Mouse (Mus musculus) kidney, adult 2 months (tissue): ENCODE measurements at regions not wholly inside any gene's neighbourhood (a gene's known extent, or its start where the extent isn't known, plus 50 kb on each side); places are given as distances from the start of the nearest gene placed in this dataset.

Source experiments
- DNase-seq: peaks from one replicate; pipeline ENCODE4 v3.0.0; 2021
- H3K27ac ChIP-seq: fragments of 200-500 bp; 2 replicates; pipeline ENCODE4 v1.5.1; 2012; ENCODE audit warnings: low read depth, low read length, control low read depth, inconsistent platforms; ENCODE audit not compliant: insufficient read depth
- H3K27me3 ChIP-seq: fragments of 200-500 bp; replicated peaks from 2 replicates; pipeline ENCODE4 v1.6.1; 2012; ENCODE audit warnings: mild to moderate bottlenecking, moderate library complexity, low read length, inconsistent platforms; ENCODE audit not compliant: control insufficient read depth, insufficient read depth
- H3K36me3 ChIP-seq: fragments of 200-500 bp; 2 replicates; pipeline ENCODE4 v1.6.1; 2012; ENCODE audit warnings: mild to moderate bottlenecking, moderate library complexity, low read length, inconsistent platforms; ENCODE audit not compliant: control insufficient read depth, insufficient read depth
- H3K4me1 ChIP-seq: fragments of 200-500 bp; 2 replicates; pipeline ENCODE4 v1.6.1; 2011; ENCODE audit warnings: low read length; ENCODE audit not compliant: control insufficient read depth, insufficient read depth
- H3K4me3 ChIP-seq: fragments of 200-500 bp; 2 replicates; pipeline ENCODE4 v1.5.1; 2011; ENCODE audit warnings: mild to moderate bottlenecking, low read depth, low read length, control low read depth; ENCODE audit not compliant: insufficient read depth
- CTCF ChIP-seq: fragments of 200-500 bp; conservative IDR thresholded peaks from 2 replicates; pipeline ENCODE4 v1.5.1; 2011; ENCODE audit warnings: low read depth, mild to moderate bottlenecking, control low read depth, low read length, moderate library complexity, mixed read lengths; ENCODE audit not compliant: insufficient read depth, insufficient read length
- POLR2A ChIP-seq: fragments of 200-500 bp; IDR thresholded peaks from one replicate; pipeline ENCODE4 v1.6.1; 2011; ENCODE audit warnings: low read depth, low read length, control low read depth
- WGBS: fragments of 180-500 bp; shearing (Covaris S2); methylation state at CpG from one replicate; pipeline ENCODE4 v1.1.7; 2018; 5-methylcytosine and 5-hydroxymethylcytosine counted together

GRCm38 (mm10) chr17:88330129-88330528 is 110.4 kb upstream of the Foxn2 start:
- 81% methylated on average over 2 of the region's 2 CpGs for WGBS
- Histone ChIP-seq H3K27ac (no peak overlapping the region), H3K4me1 (no peaks in the 10 kb centered on the region), H3K4me3 (no peak overlapping the region), H3K27me3 (no peaks in the 10 kb centered on the region), H3K36me3 (no peaks in the 10 kb centered on the region)
- no peak for DNase-seq
- no peak for TF ChIP-seq POLR2A
- TF ChIP-seq CTCF, result 0 out of 2 replicates have a peak, but pooled peaks have one; percentile 11

DNA sequence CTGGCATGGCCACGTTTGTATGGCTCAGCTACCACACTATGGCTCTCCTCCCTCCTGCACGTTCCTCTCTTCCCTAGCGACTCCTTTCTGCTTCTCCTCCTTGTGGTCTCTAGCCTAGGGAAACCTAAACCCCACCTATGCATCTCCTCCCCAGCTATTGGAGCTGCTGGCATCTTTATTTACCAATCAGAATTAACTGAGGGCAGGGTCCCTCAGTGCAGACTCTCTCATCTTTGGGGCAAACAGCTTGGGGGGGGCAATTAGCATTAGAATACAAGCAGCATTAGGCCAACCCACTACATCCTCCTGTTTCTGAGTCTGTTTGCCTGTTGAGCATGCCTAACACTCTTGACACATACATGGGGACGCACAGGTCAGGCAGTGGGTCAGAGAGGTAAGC is 106.7 kb upstream of the Foxn2 start:
- H3K27me3 ChIP-seq, result no peaks in the 10 kb centered on the region
- no peak for DNase-seq
- H3K4me1 ChIP-seq, result no peaks in the 10 kb centered on the region
- H3K27ac ChIP-seq, result no peak overlapping the region
- TF ChIP-seq POLR2A, result no peak
- no peak for TF ChIP-seq CTCF
- no peaks in the 10 kb centered on the region for H3K36me3 ChIP-seq
- WGBS, result 71% methylated on average over 4 of the region's 4 CpGs
- H3K4me3 ChIP-seq, result no peak overlapping the region

DNA sequence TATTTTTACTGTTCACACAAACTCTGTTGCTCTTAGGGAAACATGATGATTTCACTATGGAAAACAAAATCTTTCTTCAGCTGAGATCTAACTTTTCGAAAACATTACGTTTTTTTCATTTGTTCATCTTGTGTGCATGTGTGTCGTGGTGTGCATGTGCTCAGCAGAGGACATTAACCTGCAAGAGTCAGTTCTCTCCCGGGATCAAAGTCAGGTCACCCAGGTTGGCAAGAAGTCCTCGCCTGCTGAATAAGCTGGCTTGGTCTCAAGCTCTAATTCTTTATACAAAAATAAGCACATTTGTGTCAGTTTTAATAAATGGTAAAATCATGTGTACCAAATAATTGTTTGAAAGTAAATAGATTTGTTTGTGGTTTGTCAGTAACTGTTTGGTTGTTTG is 105.2 kb upstream of the Foxn2 start:
- Histone ChIP-seq H3K4me1 (no peaks in the 10 kb centered on the region), H3K4me3 (no peak overlapping the region), H3K27me3 (no peaks in the 10 kb centered on the region), H3K27ac (no peak overlapping the region), H3K36me3 (no peaks in the 10 kb centered on the region)
- WGBS, result 74% methylated on average over 5 of the region's 5 CpGs
- TF ChIP-seq CTCF (no peak), POLR2A (no peak)
- DNase-seq, result no peak

DNA sequence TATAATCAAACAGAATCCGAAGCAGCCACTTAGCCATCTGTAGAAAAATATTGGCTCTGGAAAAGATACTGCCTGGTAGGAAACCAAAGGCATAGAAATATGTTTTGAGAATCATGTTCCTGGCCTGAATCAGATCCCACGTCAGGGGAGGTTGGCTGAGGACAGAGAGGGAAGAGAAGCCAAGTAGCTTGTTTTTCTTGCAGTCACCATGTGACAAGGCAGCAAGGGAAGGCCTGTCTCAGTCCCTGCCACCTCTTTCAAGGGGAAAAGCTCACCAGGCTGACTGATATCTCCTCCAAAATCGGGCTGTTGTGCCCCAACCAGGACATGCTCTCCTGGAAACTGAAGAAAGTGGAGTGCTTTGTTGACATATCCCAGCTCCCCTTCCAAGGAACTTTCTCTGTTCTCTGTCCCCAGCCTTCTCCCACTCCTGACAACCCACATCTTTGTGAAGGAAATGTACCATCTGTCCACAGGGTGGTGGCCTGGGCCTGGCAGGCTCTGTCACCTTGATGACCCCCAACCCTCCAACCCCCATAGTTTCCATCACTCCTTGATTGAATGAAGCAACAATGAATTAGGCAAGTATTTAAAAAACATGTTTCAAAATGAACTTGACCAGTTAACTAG is 104.3 kb upstream of the Foxn2 start:
- 0 out of 2 replicates have a peak overlapping the region, but pooled peaks have one; percentile 8 for H3K27ac ChIP-seq
- no peaks in the 10 kb centered on the region for H3K27me3 ChIP-seq
- TF ChIP-seq POLR2A, result no peak
- no peak for TF ChIP-seq CTCF
- WGBS, result 53% methylated on average over 3 of the region's 3 CpGs
- DNase-seq, result peak; percentile 33
- no peaks in the 10 kb centered on the region for H3K4me1 ChIP-seq
- H3K4me3 ChIP-seq, result no peak overlapping the region
- H3K36me3 ChIP-seq, result no peaks in the 10 kb centered on the region

- no peak for TF ChIP-seq POLR2A
- no peak for TF ChIP-seq CTCF
- Histone ChIP-seq H3K4me1 (no peaks in the 10 kb centered on the region), H3K27me3 (no peaks in the 10 kb centered on the region), H3K4me3 (no peak overlapping the region), H3K36me3 (no peaks in the 10 kb centered on the region), H3K27ac (no peak overlapping the region)
- 53% methylated on average over 8 of the region's 8 CpGs for WGBS
- peak; percentile 18 for DNase-seq
Observed at GRCm38 (mm10) chr17:88337649-88338404, 102.7 kb upstream of the Foxn2 start.

GRCm38 (mm10) chr17:88341141-88341540 is 99.4 kb upstream of the Foxn2 start:
- DNase-seq, result no peak
- 72% methylated on average over 5 of the region's 5 CpGs for WGBS
- Histone ChIP-seq H3K36me3 (no peaks in the 10 kb centered on the region), H3K4me3 (no peak overlapping the region), H3K27ac (no peak overlapping the region), H3K4me1 (no peaks in the 10 kb centered on the region), H3K27me3 (no peaks in the 10 kb centered on the region)
- TF ChIP-seq CTCF (no peak), POLR2A (no peak)

GRCm38 (mm10) chr17:88341599-88341998 is 98.9 kb upstream of the Foxn2 start:
- WGBS, result 57% methylated on average over 5 of the region's 5 CpGs
- peak; percentile 28 for DNase-seq

More at GRCm38 (mm10) chr17:88341599-88341998, 98.9 kb upstream of the Foxn2 start:
- Histone ChIP-seq H3K27ac (no peak overlapping the region), H3K27me3 (no peaks in the 10 kb centered on the region), H3K4me3 (no peak overlapping the region), H3K36me3 (no peaks in the 10 kb centered on the region), H3K4me1 (no peaks in the 10 kb centered on the region)
- TF ChIP-seq POLR2A (no peak), CTCF (no peak)
